Mouse (Mus musculus) lung, adult 2 months (tissue): ENCODE measurements around the gene Trappc11. TPM values are rescaled to one million over a fixed set of nuclear protein-coding genes. Genes with fewer than 3 reads are reported as not detected.

ENCODE experiments used
- DNase-seq: peaks from one replicate; pipeline ENCODE4 v3.0.0; 2022
- H3K4me1 ChIP-seq: fragments of 200-500 bp; 2 replicates; pipeline ENCODE4 v1.6.1; 2011; ENCODE audit warnings: low read length; ENCODE audit not compliant: control insufficient read depth, insufficient read depth
- H3K4me3 ChIP-seq: fragments of 200-500 bp; replicated peaks from 2 replicates; pipeline ENCODE3; 2011; ENCODE audit warnings: low read depth, mild to moderate bottlenecking, control low read depth, low read length; ENCODE audit errors: extremely low read depth
- CTCF ChIP-seq: fragments of 200-500 bp; IDR thresholded peaks from 2 replicates; pipeline ENCODE4 v1.5.1; 2011; ENCODE audit warnings: mild to moderate bottlenecking, low read length, control low read depth; ENCODE audit not compliant: insufficient read depth
- POLR2A ChIP-seq: fragments of 200-500 bp; IDR thresholded peaks from 2 replicates; pipeline ENCODE4 v1.6.1; 2011; ENCODE audit warnings: low read depth, mild to moderate bottlenecking, control low read depth, low read length, borderline replicate concordance; ENCODE audit errors: extremely low read depth
- WGBS: fragments of 180-500 bp; shearing (Covaris S2); methylation state at CpG from one replicate; pipeline ENCODE4 v1.1.7; 2018; 5-methylcytosine and 5-hydroxymethylcytosine counted together
- polyA plus RNA-seq: library from polyadenylated mRNA; depleted of rRNA; stranded (reverse); fragments of >200 nt; gene quantifications from 2 replicates; pipeline ENCODE4 v1.2.3, GENCODE M21; 2012; rRNA removed

The Trappc11 gene
- 18.4 and 22.0 TPM in 2 replicates for polyA plus RNA-seq

GRCm38 (mm10) chr8:47533344-47534125 is at the start of gene Trappc11, which contains the start of gene Rwdd4a:
Trappc11 (minus strand) TSS chr8:47533470.
Rwdd4a (plus strand) TSS chr8:47533664.
- WGBS: under 1% methylated on average over 65 of the region's 65 CpGs
- H3K4me3 ChIP-seq: peak within 1 kb of the TSS; percentile 97
- peaks cover 4% of the 10 kb centered on the region for H3K4me1 ChIP-seq
- DNase-seq: peak; percentile 95
- TF ChIP-seq POLR2A (peak; percentile 67; the same call in 1 of the 2 replicates), CTCF (no peak)

- no peaks in the 10 kb centered on the region for H3K4me1 ChIP-seq
- no peak for TF ChIP-seq POLR2A
- no peak for TF ChIP-seq CTCF
- no peak for DNase-seq
- 79% methylated on average over 7 of the region's 7 CpGs for WGBS
- no peak overlapping the region for H3K4me3 ChIP-seq
Measured at GRCm38 (mm10) chr8:47581454-47581853, 48.2 kb upstream of the Trappc11 start.

- no peak for DNase-seq
- 86% methylated on average over 7 of the region's 7 CpGs for WGBS
- Histone ChIP-seq H3K4me1 (no peaks in the 10 kb centered on the region), H3K4me3 (no peak overlapping the region)
- TF ChIP-seq CTCF (no peak), POLR2A (no peak)
Measured at GRCm38 (mm10) chr8:47573482-47573881, 40.2 kb upstream of the Trappc11 start.

GRCm38 (mm10) chr8:47570161-47570560 is 36.9 kb upstream of the Trappc11 start:
- DNase-seq: no peak
- TF ChIP-seq POLR2A: no peak
- TF ChIP-seq CTCF: no peak
- Histone ChIP-seq H3K4me3 (no peak overlapping the region), H3K4me1 (no peaks in the 10 kb centered on the region)
- 81% methylated on average over 6 of the region's 6 CpGs for WGBS

GRCm38 (mm10) chr8:47568098-47568497 is 34.8 kb upstream of the Trappc11 start:
- TF ChIP-seq CTCF (no peak), POLR2A (no peak)
- WGBS: 57% methylated on average over 5 of the region's 5 CpGs
- no peak for DNase-seq
- Histone ChIP-seq H3K4me3 (no peak overlapping the region), H3K4me1 (no peaks in the 10 kb centered on the region)

GRCm38 (mm10) chr8:47566551-47566950 is 33.3 kb upstream of the Trappc11 start:
- H3K4me1 ChIP-seq: no peaks in the 10 kb centered on the region
- TF ChIP-seq POLR2A (no peak), CTCF (no peak)
- DNase-seq: no peak
- H3K4me3 ChIP-seq: no peak overlapping the region
- WGBS: 93% methylated on average over 6 of the region's 6 CpGs

- TF ChIP-seq POLR2A: no peak
- TF ChIP-seq CTCF: no peak
- no peak overlapping the region for H3K4me3 ChIP-seq
- 86% methylated on average over 7 of the region's 7 CpGs for WGBS
Measured at GRCm38 (mm10) chr8:47560801-47561200, 27.5 kb upstream of the Trappc11 start.

GRCm38 (mm10) chr8:47558274-47558673 is 25.0 kb upstream of the Trappc11 start:
- no peak for DNase-seq
- Histone ChIP-seq H3K4me1 (no peaks in the 10 kb centered on the region), H3K4me3 (no peak overlapping the region)
- TF ChIP-seq CTCF (no peak), POLR2A (no peak)
- 40% methylated on average over 7 of the region's 7 CpGs for WGBS

More at GRCm38 (mm10) chr8:47560801-47561200, 27.5 kb upstream of the Trappc11 start:
- DNase-seq: no peak
- no peaks in the 10 kb centered on the region for H3K4me1 ChIP-seq

- H3K4me3 ChIP-seq: no peak overlapping the region
- no peak for DNase-seq
- 49% methylated on average over 7 of the region's 7 CpGs for WGBS
- TF ChIP-seq POLR2A: no peak
- no peak for TF ChIP-seq CTCF
- no peaks in the 10 kb centered on the region for H3K4me1 ChIP-seq
Measured at GRCm38 (mm10) chr8:47556446-47556845, 23.2 kb upstream of the Trappc11 start.

- Histone ChIP-seq H3K4me1 (no peaks in the 10 kb centered on the region), H3K4me3 (no peak overlapping the region)
- 75% methylated on average over 6 of the region's 6 CpGs for WGBS
- peak; percentile 34 for DNase-seq
- peak; percentile 18; the same call in 1 of the 2 replicates for TF ChIP-seq CTCF
- TF ChIP-seq POLR2A: no peak
Measured at GRCm38 (mm10) chr8:47553613-47554012, 20.3 kb upstream of the Trappc11 start.

- no peak for DNase-seq
- Histone ChIP-seq H3K4me1 (no peaks in the 10 kb centered on the region), H3K4me3 (no peak overlapping the region)
- no peak for TF ChIP-seq CTCF
- no peak for TF ChIP-seq POLR2A
- WGBS: 97% methylated on average over 10 of the region's 10 CpGs
Measured at GRCm38 (mm10) chr8:47547102-47547501, 13.8 kb upstream of the Trappc11 start.
